Mouse (Mus musculus) left cerebral cortex, postnatal 10 days (tissue): ENCODE measurements at regions not wholly inside any gene's neighbourhood (a gene's known extent, or its start where the extent isn't known, plus 50 kb on each side); places are given as distances from the start of the nearest gene placed in this dataset.

Source experiments
- DNase-seq, 2 experiments: peaks; one replicate each; pipeline ENCODE4 v3.0.0; 2021 to 2022; ENCODE audit warnings: low spot score in 2 of 2, mixed read lengths in 1 of 2; ENCODE audit errors: extremely low spot score in 1 of 2
- intact Hi-C: fragments of 180-260 bp; cut with DNase I; formaldehyde crosslinking; loops from one replicate; pipeline ENCODE4 v1.15.1; 2025

DNA sequence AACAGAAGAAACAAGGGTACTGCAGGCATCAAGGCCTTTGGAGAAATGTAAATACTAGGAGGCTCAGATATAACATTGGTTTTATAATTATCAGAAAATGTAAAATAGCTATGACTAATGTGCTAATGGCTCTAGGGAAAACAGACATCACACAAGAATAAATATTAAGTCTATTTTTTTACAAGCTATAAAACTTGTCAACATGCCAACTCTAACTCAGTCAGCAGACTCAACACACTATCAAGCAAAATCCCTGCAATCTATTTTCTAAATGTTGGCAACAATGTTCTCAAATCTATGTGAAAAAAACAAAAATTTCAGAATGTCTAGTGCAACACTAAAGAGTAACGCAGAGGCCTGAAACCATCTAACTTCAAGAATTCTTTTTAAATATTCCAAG is 93.5 kb upstream of the Wdr75 start:
- DNase-seq = no peak
- intact Hi-C loops = no loop called here

DNA sequence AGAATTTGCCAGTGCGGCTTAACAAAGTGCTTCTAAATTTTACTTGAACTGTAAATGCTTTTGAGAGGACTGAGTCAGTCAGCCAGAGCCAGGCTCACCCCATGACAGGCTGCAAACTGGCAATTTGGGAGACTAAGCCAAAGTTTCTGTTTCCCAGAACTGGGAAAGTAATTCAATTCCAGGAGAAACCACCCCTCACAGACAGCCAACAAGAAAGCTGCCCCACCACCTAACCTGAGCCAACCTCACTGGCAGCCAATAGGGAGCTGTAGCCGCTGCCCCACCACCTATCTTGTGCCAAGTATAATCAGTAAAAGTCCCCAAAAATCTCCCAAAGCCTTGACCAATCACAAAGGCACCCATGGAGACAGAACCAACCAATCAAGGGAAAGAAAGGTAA is 71.6 kb upstream of the Wdr75 start:
- intact Hi-C loops = no loop called here
- peak in 1 of 2 experiments; percentile 1 for DNase-seq

DNA sequence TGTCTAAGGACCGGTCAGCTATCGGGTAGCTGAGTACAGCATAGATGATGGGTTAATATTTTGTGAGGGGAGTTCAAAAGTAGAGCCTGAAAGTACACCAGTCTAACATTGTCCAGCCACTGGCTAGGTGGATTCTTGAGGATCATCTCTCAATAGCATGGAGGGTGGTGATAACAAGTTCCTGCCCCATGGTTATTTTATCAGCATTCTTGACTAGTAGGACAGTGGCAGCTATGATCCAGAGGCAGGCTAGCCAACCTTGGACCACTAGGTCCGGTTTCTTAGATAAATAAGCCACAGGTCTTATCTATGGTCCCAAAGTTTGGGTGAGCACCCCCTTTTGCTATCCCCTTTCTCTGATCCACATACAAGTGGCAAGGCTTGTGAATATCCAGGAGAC is 62.0 kb upstream of the Wdr75 start:
- intact Hi-C loops = no loop called here
- no peak for DNase-seq

DNA sequence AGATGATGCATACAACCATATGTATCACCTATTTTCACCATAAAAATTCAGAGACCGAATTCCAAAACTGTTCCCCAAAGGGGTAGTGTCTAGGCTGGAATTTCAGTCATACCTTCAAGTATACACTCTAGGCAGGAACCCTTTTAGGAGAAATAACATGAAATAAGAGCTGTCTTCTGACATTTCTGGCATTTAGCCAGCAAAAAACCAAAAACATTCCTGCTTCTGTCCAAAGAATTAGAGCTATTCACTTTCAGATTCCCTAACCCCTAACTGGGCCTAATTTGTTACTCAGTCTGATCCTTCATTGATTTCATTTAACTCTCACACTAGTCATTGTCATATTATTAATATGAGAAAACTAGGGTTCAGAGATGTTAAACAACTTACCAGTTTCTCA is 49.8 kb upstream of the Wdr75 start:
- no peak for DNase-seq
- intact Hi-C loops = no loop called here
